Mouse (Mus musculus) neural tube, embryonic 15.5 days (tissue): ENCODE data around the gene Fblim1. TPM values are rescaled to one million over a fixed set of nuclear protein-coding genes. Genes with fewer than 3 reads are reported as not detected.
"Not testable (repeated sequence)": the region's sequence is repeated elsewhere in the genome, so short reads cannot be mapped to it uniquely, and the experiment has no call there.

Experiments
- ATAC-seq: fragments of 200-750 bp; cut with Nextera tagmentation; 2 replicates; pipeline ENCODE4 v1.8.0; 2017; ENCODE audit warnings: mild to moderate bottlenecking, moderate TSS enrichment, moderate library complexity; ENCODE audit not compliant: low FRiP score
- H3K27ac ChIP-seq: fragments of 300-500 bp; sonication (generic); replicated peaks from 2 replicates; pipeline ENCODE4 v1.5.1; 2015; ENCODE audit warnings: mild to moderate bottlenecking, inconsistent platforms
- H3K27me3 ChIP-seq: fragments of 300-500 bp; sonication (generic); replicated peaks from 2 replicates; pipeline ENCODE4 v1.6.1; 2015; ENCODE audit warnings: inconsistent platforms
- H3K36me3 ChIP-seq: fragments of 300-500 bp; sonication (generic); 2 replicates; pipeline ENCODE4 v1.6.1; 2015; ENCODE audit warnings: inconsistent platforms
- H3K4me1 ChIP-seq: fragments of 300-500 bp; sonication (generic); 2 replicates; pipeline ENCODE4 v1.6.1; 2015; ENCODE audit warnings: inconsistent platforms
- H3K4me2 ChIP-seq: fragments of 300-500 bp; sonication (generic); 2 replicates; pipeline ENCODE4 v1.6.1; 2015; ENCODE audit warnings: inconsistent platforms, mild to moderate bottlenecking, moderate library complexity
- H3K4me3 ChIP-seq: fragments of 300-500 bp; sonication (generic); replicated peaks from 2 replicates; pipeline ENCODE4 v1.5.1; 2015; ENCODE audit warnings: mild to moderate bottlenecking, inconsistent platforms
- H3K9ac ChIP-seq: fragments of 300-500 bp; sonication (generic); replicated peaks from 2 replicates; pipeline ENCODE4 v1.6.1; 2015; ENCODE audit warnings: mild to moderate bottlenecking, inconsistent platforms
- H3K9me3 ChIP-seq: fragments of 300-500 bp; sonication (generic); replicated peaks from 2 replicates; pipeline ENCODE4 v1.6.1; 2016; ENCODE audit warnings: inconsistent platforms
- WGBS: fragments of 180-500 bp; shearing (Covaris S2); methylation state at CpG from one replicate; pipeline ENCODE4 v1.1.7; 2015; ENCODE audit warnings: mixed read lengths; 5-methylcytosine and 5-hydroxymethylcytosine counted together
- polyA plus RNA-seq: library from polyadenylated mRNA; unstranded; fragments of >200 nt; fragmentation: Nextera tagmentation; extraction: Ambion mirVana; gene quantifications from 2 replicates; pipeline ENCODE4 v1.2.1, GENCODE M21; 2015

The Fblim1 gene
- polyA plus RNA-seq, 1 experiment from 2014 or later: 31.0 TPM

DNA sequence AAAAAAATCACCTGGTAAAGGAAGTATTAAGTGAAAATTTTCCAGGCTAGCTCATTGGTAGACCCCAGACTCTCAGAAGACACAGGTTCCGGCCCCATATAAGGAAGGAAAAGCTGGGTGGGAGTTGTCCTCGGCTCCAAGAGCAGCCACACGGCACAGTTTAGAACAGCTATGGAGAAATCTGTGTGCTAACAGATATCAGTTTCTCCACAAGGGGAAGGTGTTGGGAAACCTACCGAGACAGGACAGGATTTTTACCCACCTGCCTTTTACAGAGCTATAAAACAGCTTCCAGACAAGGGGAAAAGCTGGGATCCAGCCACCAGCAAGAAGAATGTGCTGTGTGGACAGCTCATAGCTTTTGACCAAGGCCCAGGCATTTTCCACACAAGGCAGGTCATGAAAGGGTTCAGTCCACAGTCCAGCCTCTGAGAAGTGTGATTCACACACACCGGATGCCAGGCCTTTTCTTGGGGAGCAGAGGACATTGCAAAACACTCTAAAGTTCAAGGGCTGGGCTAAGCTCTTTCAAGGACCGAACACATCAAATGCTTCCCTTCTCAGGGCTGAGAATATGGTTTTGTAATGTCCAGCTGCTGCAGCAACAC lies 32.4 kb downstream of the Fblim1 start:
- H3K27me3 ChIP-seq: no peaks in the 10 kb centered on the region
- H3K9me3 ChIP-seq: no peaks in the 10 kb centered on the region
- 74% methylated on average over 6 of the region's 6 CpGs for WGBS
- ATAC-seq: no peak
- H3K27ac ChIP-seq: no peak overlapping the region
- H3K36me3 ChIP-seq: no peaks in the 10 kb centered on the region
- H3K4me1 ChIP-seq: no peaks in the 10 kb centered on the region
- H3K4me3 ChIP-seq: no peak overlapping the region
- H3K9ac ChIP-seq: no peak overlapping the region
- H3K4me2 ChIP-seq: no peak overlapping the region

DNA sequence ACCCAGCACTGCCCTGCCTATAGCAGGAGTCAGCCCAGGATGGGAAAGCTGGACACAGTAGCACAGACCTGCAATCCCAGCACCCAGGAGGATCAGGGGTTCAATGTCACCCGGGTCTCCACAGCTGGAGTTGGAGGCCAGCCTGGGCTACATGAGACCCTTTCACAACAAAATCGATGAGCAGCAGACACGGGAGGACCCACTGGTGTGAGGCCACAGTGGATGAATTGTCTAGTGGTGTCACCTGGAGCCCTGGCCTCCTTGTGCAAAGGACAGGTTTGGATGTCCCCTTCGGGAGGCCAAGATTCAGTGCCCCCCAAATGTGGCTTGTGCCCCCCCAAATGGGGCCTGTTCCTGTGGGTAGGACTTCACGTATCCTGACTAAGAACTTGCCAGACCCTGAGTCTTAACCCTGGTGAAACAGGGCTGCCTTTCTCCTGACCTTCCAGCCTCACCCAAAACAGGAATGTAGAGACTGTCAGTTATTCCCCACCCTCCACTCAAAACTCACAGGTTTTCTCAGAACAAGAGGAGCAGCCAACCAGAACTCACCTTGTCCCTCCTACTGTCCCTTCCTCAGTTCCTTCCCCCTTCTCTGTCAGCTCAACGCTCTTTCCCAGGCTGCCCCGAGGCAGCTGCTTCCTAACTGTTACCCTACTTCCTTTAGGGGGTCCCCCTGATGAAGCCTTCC lies 33.1 kb downstream of the Fblim1 start:
- Histone ChIP-seq H3K4me3 (no peak overlapping the region), H3K4me1 (no peaks in the 10 kb centered on the region), H3K27me3 (no peaks in the 10 kb centered on the region), H3K36me3 (no peaks in the 10 kb centered on the region), H3K4me2 (no peak overlapping the region), H3K9me3 (no peaks in the 10 kb centered on the region), H3K9ac (no peak overlapping the region), H3K27ac (no peak overlapping the region)
- ATAC-seq: no peak
- WGBS: 85% methylated on average over 7 of the region's 7 CpGs

DNA sequence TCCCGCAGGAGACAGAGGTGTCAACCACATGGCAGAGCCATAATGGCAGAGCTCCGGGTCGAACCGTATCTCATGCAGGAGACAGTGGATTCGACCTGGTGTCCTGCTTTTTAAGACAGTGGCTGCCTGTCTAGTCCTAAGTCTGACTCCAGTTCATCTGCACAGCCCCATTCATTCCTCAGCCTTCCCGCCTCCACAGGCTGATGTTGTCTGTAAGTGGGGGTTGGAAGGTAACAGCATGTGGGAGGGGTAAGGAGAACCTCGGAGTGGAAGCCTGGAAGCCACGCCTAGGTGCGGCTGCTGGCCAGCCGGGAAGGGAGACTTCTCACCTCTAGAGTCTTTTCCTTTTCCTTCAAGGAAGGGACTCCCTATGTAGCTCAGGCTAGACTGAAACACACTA lies 34.0 kb downstream of the Fblim1 start:
- H3K4me3 ChIP-seq: no peak overlapping the region
- WGBS: 72% methylated on average over 10 of the region's 10 CpGs
- H3K27ac ChIP-seq: no peak overlapping the region
- H3K36me3 ChIP-seq: no peaks in the 10 kb centered on the region
- H3K4me1 ChIP-seq: no peaks in the 10 kb centered on the region
- no peak overlapping the region for H3K4me2 ChIP-seq
- no peaks in the 10 kb centered on the region for H3K9me3 ChIP-seq
- ATAC-seq: no peak
- H3K27me3 ChIP-seq: no peaks in the 10 kb centered on the region
- no peak overlapping the region for H3K9ac ChIP-seq

DNA sequence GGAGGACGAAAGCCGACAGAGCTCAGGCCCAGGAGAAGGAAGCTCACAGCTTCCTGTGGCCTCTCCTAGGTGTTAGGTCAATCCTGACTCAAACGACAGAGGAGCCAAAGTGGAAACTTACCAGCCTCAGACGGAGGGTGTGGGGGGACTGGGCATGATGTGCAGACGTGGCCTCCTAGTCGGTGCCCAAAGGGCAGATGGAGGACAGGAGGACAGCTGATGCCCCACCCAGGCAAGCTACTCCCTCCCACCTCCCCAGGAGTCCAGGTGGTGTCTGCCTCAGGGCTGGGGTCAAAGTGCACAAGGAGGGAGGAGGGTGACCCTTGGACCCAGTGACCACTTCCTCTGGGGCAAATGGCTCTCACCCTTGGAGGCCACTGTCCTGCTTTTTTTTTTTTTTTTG lies 34.6 kb downstream of the Fblim1 start:
- no peak overlapping the region for H3K4me3 ChIP-seq
- WGBS: 76% methylated on average over 6 of the region's 6 CpGs
- H3K9me3 ChIP-seq: no peaks in the 10 kb centered on the region
- no peaks in the 10 kb centered on the region for H3K4me1 ChIP-seq
- H3K9ac ChIP-seq: no peak overlapping the region
- H3K27me3 ChIP-seq: no peaks in the 10 kb centered on the region
- ATAC-seq: no peak
- no peaks in the 10 kb centered on the region for H3K36me3 ChIP-seq
- no peak overlapping the region for H3K27ac ChIP-seq
- H3K4me2 ChIP-seq: no peak overlapping the region

DNA sequence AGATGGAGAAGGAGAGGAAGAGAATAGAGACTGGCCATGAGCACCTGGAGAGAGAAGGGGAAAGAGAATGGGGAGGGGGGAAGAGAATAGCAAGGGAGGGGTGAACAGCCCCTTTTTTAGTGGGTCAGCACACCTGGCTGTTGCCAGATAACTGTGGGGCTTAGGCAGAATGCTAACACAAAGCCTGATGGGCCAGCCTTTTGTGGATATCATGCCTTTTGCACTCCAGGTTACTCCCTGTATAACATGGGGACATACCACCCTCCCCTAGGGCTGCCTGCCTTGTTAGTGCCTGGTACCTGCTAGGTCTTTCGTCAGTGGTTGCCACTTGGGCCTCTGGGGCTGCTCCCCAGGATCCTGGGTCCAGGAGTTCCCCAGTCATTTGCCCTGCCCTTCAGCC lies 35.1 kb downstream of the Fblim1 start:
- Histone ChIP-seq H3K9ac (no peak overlapping the region), H3K27ac (no peak overlapping the region), H3K4me2 (no peak overlapping the region), H3K4me1 (no peaks in the 10 kb centered on the region), H3K36me3 (no peaks in the 10 kb centered on the region), H3K9me3 (no peaks in the 10 kb centered on the region), H3K4me3 (no peak overlapping the region), H3K27me3 (no peaks in the 10 kb centered on the region)
- no peak for ATAC-seq
- WGBS: 87% methylated on average over 1 of the region's 1 CpGs

DNA sequence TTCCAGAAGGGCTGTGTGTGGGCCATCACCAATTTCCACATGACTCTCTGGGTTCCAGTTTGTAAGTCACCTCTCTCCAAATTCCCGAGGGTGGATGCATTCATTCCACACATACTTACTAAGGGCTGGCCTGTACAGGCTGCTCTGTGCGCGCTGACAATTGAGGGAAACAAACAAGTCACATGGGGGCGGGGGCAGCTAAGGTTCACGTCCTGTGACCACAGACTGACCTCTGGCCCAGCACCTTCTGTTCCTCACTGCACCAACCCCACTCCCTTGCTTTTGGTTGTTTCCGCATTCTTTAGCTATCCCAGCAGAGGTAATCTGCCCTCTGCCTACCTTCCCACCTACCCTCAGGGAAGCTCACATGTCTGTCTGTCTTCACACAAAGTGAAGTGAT lies 35.9 kb downstream of the Fblim1 start:
- no peaks in the 10 kb centered on the region for H3K36me3 ChIP-seq
- no peak overlapping the region for H3K4me2 ChIP-seq
- no peaks in the 10 kb centered on the region for H3K9me3 ChIP-seq
- no peaks in the 10 kb centered on the region for H3K4me1 ChIP-seq
- H3K4me3 ChIP-seq: no peak overlapping the region
- H3K27me3 ChIP-seq: no peaks in the 10 kb centered on the region
- no peak for ATAC-seq
- 74% methylated on average over 6 of the region's 6 CpGs for WGBS
- H3K9ac ChIP-seq: no peak overlapping the region
- H3K27ac ChIP-seq: no peak overlapping the region

DNA sequence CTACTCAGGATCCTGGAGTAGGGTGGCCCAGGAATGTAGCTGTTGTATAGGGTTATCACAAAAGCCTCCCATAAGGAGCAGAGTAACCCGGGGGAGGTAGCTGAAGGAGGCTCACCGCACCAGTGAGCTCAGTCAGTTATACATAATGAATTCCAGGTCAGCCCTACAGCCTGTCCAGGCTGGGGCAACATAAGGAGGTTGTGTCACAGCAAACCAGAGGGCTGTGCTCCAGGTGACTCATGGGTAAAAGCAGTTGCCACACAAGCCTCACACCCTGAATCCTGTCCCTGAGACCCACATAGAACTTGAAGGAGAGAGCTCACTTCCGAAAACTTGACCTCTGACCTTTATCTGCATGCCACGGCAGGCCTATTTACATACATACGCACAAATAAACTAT lies 36.9 kb downstream of the Fblim1 start:
- no peak overlapping the region for H3K4me2 ChIP-seq
- no peaks in the 10 kb centered on the region for H3K27me3 ChIP-seq
- no peaks in the 10 kb centered on the region for H3K4me1 ChIP-seq
- H3K36me3 ChIP-seq: no peaks in the 10 kb centered on the region
- no peak overlapping the region for H3K9ac ChIP-seq
- H3K9me3 ChIP-seq: no peaks in the 10 kb centered on the region
- no peak overlapping the region for H3K27ac ChIP-seq
- no peak overlapping the region for H3K4me3 ChIP-seq
- 91% methylated on average over 5 of the region's 5 CpGs for WGBS
- no peak for ATAC-seq

DNA sequence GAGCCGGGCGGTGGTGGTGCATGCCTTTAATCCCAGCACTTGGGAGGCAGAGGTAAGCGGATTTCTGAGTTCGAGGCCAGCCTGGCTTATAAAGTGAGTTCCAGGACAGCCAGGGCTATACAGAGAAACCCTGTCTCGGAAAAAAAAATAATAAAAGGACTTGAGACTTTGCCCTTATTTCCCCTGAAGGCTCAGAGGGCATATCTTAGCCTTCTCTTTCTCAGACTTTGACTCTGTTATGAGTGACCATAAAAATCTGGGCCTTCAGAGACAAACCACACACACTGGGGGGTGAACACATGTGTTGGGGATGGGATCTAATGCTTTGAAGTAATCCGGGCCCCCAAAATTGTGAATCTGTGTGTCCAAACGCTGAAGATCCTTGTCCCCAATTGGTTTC lies 38.7 kb downstream of the Fblim1 start:
- H3K4me1 ChIP-seq, H3K9ac ChIP-seq, H3K4me2 ChIP-seq, H3K9me3 ChIP-seq, H3K27me3 ChIP-seq, ATAC-seq, H3K27ac ChIP-seq, H3K36me3 ChIP-seq, H3K4me3 ChIP-seq: not testable (repeated sequence)
- WGBS: 93% methylated on average over 7 of the region's 7 CpGs

DNA sequence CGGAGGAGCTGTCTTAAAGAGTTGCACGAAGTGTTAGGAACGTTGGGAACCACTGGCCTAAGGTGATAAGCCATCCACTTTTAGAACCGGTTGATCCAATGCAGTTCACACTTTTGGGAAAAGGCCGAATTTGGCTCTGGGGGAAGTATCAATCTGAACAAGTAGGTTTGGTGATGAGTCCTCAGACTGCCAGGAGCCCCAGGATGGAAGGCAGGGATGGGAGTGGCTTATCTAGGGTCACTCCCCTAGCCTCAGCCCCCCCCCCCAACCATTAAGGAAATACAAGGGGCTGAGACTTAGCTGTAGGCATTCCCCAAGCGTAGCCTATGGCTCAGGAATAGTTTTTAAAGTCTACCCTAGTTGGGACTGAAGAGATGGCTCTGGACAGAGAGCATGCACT lies 39.7 kb downstream of the Fblim1 start:
- Histone ChIP-seq H3K4me3 (no peak overlapping the region), H3K4me2 (no peak overlapping the region), H3K27ac (no peak overlapping the region), H3K27me3 (no peaks in the 10 kb centered on the region), H3K9me3 (no peaks in the 10 kb centered on the region), H3K4me1 (no peaks in the 10 kb centered on the region), H3K36me3 (no peaks in the 10 kb centered on the region), H3K9ac (no peak overlapping the region)
- no peak for ATAC-seq
- 90% methylated on average over 6 of the region's 6 CpGs for WGBS

DNA sequence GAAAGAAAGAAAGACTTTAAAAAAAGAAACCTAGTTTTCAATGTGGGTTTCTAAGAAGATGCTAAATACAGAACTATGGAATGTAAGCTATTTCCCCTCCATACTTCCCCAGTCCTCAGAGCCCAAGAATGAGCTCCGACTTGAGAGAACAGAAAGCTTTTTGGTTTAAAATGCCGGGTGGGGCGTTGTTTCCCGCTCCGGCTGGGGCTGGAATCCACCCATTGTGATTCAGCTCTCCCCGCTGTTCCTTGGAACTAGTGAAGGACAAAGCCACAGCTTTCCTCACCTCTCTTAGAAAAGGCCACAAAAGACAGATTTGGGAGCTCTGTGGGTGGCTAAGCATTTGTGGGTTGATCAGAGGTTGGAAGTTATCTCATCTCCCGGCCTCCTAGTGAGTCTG lies 40.6 kb downstream of the Fblim1 start:
- Histone ChIP-seq H3K9ac (no peak overlapping the region), H3K4me3 (no peak overlapping the region), H3K9me3 (no peaks in the 10 kb centered on the region), H3K27ac (peak overlapping the region; percentile 54; the same call in 1 of the 2 replicates), H3K36me3 (no peaks in the 10 kb centered on the region), H3K4me1 (no peaks in the 10 kb centered on the region), H3K27me3 (no peaks in the 10 kb centered on the region), H3K4me2 (no peak overlapping the region)
- ATAC-seq: no peak
- WGBS: 37% methylated on average over 7 of the region's 7 CpGs

DNA sequence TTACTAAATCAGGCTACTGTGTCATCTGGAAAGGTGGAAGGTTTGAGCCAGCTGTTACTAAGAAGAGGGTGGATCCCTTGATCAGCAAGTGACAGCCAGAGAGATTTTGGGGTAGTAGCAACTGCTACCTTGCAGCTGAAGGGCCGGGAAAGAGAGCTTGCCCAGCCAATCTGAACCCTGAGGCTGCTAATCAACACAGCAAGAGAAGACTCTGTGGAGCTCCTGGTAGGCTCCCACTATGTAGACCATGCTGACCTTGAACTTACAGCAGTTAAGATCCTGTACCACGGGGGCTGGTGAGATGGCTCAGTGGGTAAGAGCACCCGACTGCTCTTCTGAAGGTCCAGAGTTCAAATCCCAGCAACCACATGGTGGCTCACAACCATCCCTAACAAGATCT lies 41.2 kb downstream of the Fblim1 start:
- no peak for ATAC-seq
- Histone ChIP-seq H3K4me2 (no peak overlapping the region), H3K4me1 (peaks cover 4% of the 10 kb centered on the region; the same call in 1 of the 2 replicates), H3K36me3 (no peaks in the 10 kb centered on the region), H3K27me3 (no peaks in the 10 kb centered on the region), H3K27ac (no peak overlapping the region), H3K9me3 (no peaks in the 10 kb centered on the region), H3K4me3 (no peak overlapping the region), H3K9ac (no peak overlapping the region)
- whole genome bisulfite sequencing: 81% methylated on average over 3 of the region's 3 CpGs

DNA sequence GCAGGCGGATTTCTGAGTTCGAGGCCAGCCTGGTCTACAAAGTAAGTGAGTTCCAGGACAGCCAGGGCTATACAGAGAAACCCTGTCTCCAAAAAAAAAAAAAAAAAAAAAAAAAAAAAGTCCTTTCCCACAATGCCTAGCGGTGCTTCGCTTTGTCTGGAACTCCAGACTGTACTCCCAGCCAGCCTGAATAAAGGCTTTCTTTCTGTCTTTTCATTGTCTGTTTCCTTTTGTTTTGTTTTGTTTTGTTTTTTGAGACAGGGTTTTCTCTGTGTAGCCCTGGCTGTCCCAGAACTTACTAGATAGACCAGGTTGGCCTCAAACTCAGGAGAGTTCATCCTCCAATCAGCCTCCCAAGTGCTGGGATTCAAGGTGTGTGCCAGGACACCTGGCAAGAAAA lies 41.7 kb downstream of the Fblim1 start:
- Histone ChIP-seq H3K4me1 (peaks cover 8% of the 10 kb centered on the region), H3K4me2 (no peak overlapping the region), H3K4me3 (no peak overlapping the region), H3K27ac (no peak overlapping the region), H3K27me3 (no peaks in the 10 kb centered on the region), H3K9me3 (no peaks in the 10 kb centered on the region), H3K36me3 (no peaks in the 10 kb centered on the region), H3K9ac (no peak overlapping the region)
- ATAC-seq: no peak
- 88% methylated on average over 4 of the region's 4 CpGs for WGBS
